Mouse (Mus musculus) limb, embryonic 14.5 days (tissue): ENCODE data around the gene Jund. TPM values are rescaled to one million over a fixed set of nuclear protein-coding genes. Genes with fewer than 3 reads are reported as not detected.

Source experiments
- ATAC-seq: fragments of 200-750 bp; cut with Nextera tagmentation; 2 replicates; pipeline ENCODE4 v1.8.0; 2017; ENCODE audit warnings: low read depth, moderate number of reproducible peaks, moderate TSS enrichment; ENCODE audit not compliant: low FRiP score
- DNase-seq: peaks from one replicate; pipeline ENCODE4 v3.0.0-alpha.2; 2015; ENCODE audit warnings: low spot score
- H3K27ac ChIP-seq: fragments of 300-500 bp; sonication (generic); replicated peaks from 2 replicates; pipeline ENCODE4 v1.5.1; 2014; ENCODE audit warnings: low read depth, mild to moderate bottlenecking, low read length, moderate library complexity, mixed read lengths
- H3K27me3 ChIP-seq: fragments of 300-500 bp; sonication (generic); 2 replicates; pipeline ENCODE4 v1.6.1; 2014; ENCODE audit warnings: low read length, mixed read lengths; ENCODE audit not compliant: control insufficient read depth, insufficient read depth
- H3K36me3 ChIP-seq: fragments of 300-500 bp; sonication (generic); 2 replicates; pipeline ENCODE4 v1.6.1; 2014; ENCODE audit warnings: mild to moderate bottlenecking, low read length, moderate library complexity, mixed read lengths; ENCODE audit not compliant: control insufficient read depth, insufficient read depth
- H3K4me1 ChIP-seq: fragments of 300-500 bp; sonication (generic); 2 replicates; pipeline ENCODE4 v1.6.1; 2014; ENCODE audit warnings: antibody characterized with exemption, low read length, mixed read lengths; ENCODE audit not compliant: control insufficient read depth, insufficient read depth
- H3K4me2 ChIP-seq: fragments of 300-500 bp; sonication (generic); replicated peaks from 2 replicates; pipeline ENCODE4 v1.6.1; 2014; ENCODE audit warnings: low read depth, mild to moderate bottlenecking, low read length, moderate library complexity; ENCODE audit not compliant: severe bottlenecking
- H3K4me3 ChIP-seq: fragments of 300-500 bp; sonication (generic); replicated peaks from 2 replicates; pipeline ENCODE4 v1.5.1; 2014; ENCODE audit warnings: low read length
- H3K9ac ChIP-seq: fragments of 300-500 bp; sonication (generic); 2 replicates; pipeline ENCODE4 v1.6.1; 2014; ENCODE audit warnings: mild to moderate bottlenecking, low read depth, low read length, moderate library complexity; ENCODE audit not compliant: severe bottlenecking
- H3K9me3 ChIP-seq: fragments of 300-500 bp; sonication (generic); 2 replicates; pipeline ENCODE4 v1.6.1; 2016; ENCODE audit warnings: low read length; ENCODE audit not compliant: control insufficient read depth
- POLR2A ChIP-seq: fragments of 200-500 bp; IDR thresholded peaks from 2 replicates; pipeline ENCODE4 v1.8.0; 2012; ENCODE audit warnings: inconsistent platforms, mild to moderate bottlenecking, moderate library complexity, borderline replicate concordance; ENCODE audit not compliant: insufficient read depth, insufficient read length; ENCODE audit errors: extremely low read depth
- WGBS: fragments of 180-500 bp; shearing (Covaris S2); extraction: QIAGEN DNeasy Blood & Tissue Kit; methylation state at CpG from one replicate; pipeline ENCODE4 v1.1.7; 2014; 5-methylcytosine and 5-hydroxymethylcytosine counted together
- polyA plus RNA-seq, 2 experiments: library from polyadenylated mRNA; depleted of rRNA in 1 of 2; stranded (reverse) in 1 of 2; unstranded in 1 of 2; fragments of >200 nt; fragmentation: Nextera tagmentation in 1 of 2; extraction: Ambion mirVana in 1 of 2; gene quantifications; 2 replicates each; pipeline versions ENCODE4 v1.2.1 to v1.2.3; 2012 to 2014

The Jund gene
- polyA plus RNA-seq, 2 experiments = 119 to 218 TPM

GRCm38 (mm10) chr8:70667071-70667470, 31.7 kb upstream of the Jund start:
- no peak overlapping the region for H3K4me2 ChIP-seq
- H3K4me1 ChIP-seq = no peaks in the 10 kb centered on the region
- H3K9me3 ChIP-seq = no peaks in the 10 kb centered on the region
- 74% methylated on average over 5 of the region's 5 CpGs for WGBS
- H3K4me3 ChIP-seq = no peak overlapping the region
- no peaks in the 10 kb centered on the region for H3K36me3 ChIP-seq
- TF ChIP-seq POLR2A = no peak
- H3K27ac ChIP-seq = no peak overlapping the region
- DNase-seq = no peak
- ATAC-seq = no peak
- no peak overlapping the region for H3K9ac ChIP-seq
- no peaks in the 10 kb centered on the region for H3K27me3 ChIP-seq

DNA sequence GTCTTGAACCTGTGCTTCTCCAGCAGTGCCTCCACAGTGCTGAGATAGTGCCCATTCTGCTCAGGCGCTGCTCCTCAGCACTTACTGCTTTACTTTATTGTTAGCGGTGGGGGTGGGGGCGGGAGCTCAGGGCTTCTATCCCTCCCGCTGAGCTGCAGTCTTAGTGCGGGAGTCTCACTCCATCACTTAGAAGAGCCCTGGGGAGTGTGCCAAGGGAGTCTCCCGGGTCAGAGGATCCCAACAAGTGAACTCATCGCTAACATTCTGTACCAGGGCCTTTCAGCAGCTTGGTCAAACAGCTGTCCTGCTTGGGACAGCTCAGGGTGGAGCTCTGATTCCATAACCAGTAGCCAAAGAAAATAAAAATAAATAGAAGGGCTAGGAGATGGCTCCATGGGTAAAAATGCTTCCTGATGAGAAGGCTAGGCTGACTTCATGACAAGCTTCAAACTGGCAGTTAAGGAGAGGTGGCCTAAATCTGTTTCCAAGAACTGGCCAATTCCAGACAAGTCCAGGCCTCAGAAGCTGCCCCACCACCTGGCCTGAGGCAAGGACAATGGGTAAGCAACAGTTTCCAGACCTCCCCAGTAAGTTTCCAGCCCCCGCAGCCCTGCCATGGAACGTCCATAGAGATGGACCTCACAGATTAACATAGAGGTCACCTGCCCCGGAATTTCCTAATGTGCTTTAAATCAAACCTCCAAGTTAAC, 27.0 kb upstream of the Jund start:
- 76% methylated on average over 10 of the region's 10 CpGs for WGBS
- no peak for TF ChIP-seq POLR2A
- Histone ChIP-seq H3K4me3 (no peak overlapping the region), H3K27ac (no peak overlapping the region), H3K27me3 (no peaks in the 10 kb centered on the region), H3K9me3 (no peaks in the 10 kb centered on the region), H3K4me1 (peaks cover 11% of the 10 kb centered on the region), H3K4me2 (no peak overlapping the region), H3K9ac (no peak overlapping the region), H3K36me3 (no peaks in the 10 kb centered on the region)
- DNase-seq = no peak
- ATAC-seq = no peak

DNA sequence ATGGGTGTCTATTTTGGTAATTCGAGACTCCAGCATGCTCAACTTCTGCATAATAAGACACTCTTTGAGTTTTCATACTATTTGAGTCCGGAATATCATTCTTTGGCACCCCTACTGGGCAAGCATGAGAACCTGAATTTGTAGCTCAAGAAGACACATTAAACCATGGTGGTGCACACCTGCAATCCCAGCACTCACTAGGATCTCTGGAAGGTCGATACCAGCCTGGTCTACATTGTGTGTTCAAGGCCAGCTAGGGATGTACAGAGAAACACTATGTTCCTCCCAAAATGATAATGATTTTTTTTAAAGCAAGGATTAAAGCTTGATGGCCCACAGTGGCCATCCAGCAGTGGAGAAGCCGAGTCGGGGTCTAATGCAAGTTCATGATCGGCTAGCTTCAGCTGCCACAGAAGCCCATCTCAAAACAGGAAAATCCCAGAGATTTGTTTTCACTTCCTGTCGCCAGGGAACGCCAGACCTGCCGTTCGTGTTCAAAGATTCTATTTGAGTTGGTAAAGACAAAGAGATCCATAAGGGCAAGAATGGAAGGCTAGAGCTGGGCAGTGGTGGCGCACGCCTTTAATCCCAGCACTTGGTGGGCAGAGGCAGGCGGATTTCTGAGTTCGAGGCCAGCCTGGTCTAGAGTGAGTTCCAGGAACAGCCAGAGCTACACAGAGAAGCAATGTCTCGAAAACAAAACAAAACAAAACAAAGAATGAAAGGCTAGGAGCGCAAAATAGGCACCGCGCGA, 26.2 kb upstream of the Jund start:
- TF ChIP-seq POLR2A = peak; percentile 55; the same call in 1 of the 2 replicates
- Histone ChIP-seq H3K27me3 (no peaks in the 10 kb centered on the region), H3K4me2 (peak overlapping the region; percentile 49), H3K4me3 (peak overlapping the region; percentile 55), H3K4me1 (peaks cover 11% of the 10 kb centered on the region), H3K27ac (peak overlapping the region; percentile 73), H3K9ac (peak overlapping the region; percentile 56), H3K36me3 (peaks cover 1% of the 10 kb centered on the region; the same call in 1 of the 2 replicates), H3K9me3 (no peaks in the 10 kb centered on the region)
- ATAC-seq (peak; percentile 1), DNase-seq (no peak)
- 38% methylated on average over 19 of the region's 19 CpGs for WGBS

- Histone ChIP-seq H3K9me3 (no peaks in the 10 kb centered on the region), H3K4me2 (peak within 1 kb of the TSS; percentile 91), H3K36me3 (peaks cover 9% of the 10 kb centered on the region), H3K27ac (peak within 1 kb of the TSS; percentile 94), H3K4me3 (peak within 1 kb of the TSS; percentile 55), H3K27me3 (no peaks in the 10 kb centered on the region), H3K4me1 (peaks cover 11% of the 10 kb centered on the region), H3K9ac (peak within 1 kb of the TSS; percentile 68)
- DNase-seq = peak; percentile 100
- WGBS = under 1% methylated on average over 58 of the region's 60 CpGs
- peak; percentile 6; the same call in 1 of the 2 replicates for TF ChIP-seq POLR2A
- peak; percentile 97 for ATAC-seq
These were observed 25.5 kb upstream of the Jund start, which contains the start of gene Lsm4 for GRCm38 (mm10) chr8:70673079-70673856. TSS of gene Lsm4 (plus strand) at chr8:70673248.

DNA sequence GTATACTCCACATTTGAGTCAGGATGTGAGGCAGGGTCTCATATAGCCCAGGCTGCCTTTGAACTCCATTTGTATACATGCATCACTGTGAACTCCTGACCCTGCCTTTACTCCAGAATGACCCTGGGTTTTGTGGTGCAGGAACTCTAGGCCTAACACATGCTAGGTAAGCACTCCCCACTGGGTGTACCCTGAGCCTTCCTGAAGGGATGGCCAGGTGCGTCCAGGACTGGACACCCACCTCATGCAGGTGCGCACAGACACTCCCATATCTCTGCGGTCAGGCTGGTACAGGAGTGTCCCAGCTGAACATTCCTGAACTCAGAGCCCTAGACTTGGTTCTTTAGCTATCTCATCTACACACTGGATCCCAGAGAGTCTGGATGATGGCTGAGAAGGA, 24.6 kb upstream of the Jund start:
- no peak for TF ChIP-seq POLR2A
- Histone ChIP-seq H3K36me3 (peaks cover 17% of the 10 kb centered on the region), H3K27me3 (no peaks in the 10 kb centered on the region), H3K4me1 (peaks cover 11% of the 10 kb centered on the region), H3K9me3 (no peaks in the 10 kb centered on the region), H3K27ac (peak overlapping the region; percentile 94), H3K9ac (peak overlapping the region; percentile 68), H3K4me2 (peak overlapping the region; percentile 91), H3K4me3 (peak overlapping the region; percentile 55)
- ATAC-seq = no peak
- 75% methylated on average over 3 of the region's 3 CpGs for WGBS
- DNase-seq = no peak
